11 mouse cellular contexts compared by ENCODE assay signal in genomic region chr17:28391568-28392432, GRCm38 (mm10). TPM values are rescaled to one million over a fixed set of nuclear protein-coding genes. Genes with fewer than 3 reads are reported as not detected.
DNase-seq lines count a peak whose midpoint lies in the region; ATAC-seq lines count a peak whose summit lies in the region.
"Had no signal": no experiment of that assay in that cellular context is flagged by ENCODE, and none has a peak within 500 bp of the region (broad histone marks: within the 10 kb centered on the region; RNA-seq: fewer than 3 reads in every experiment).

No protein-coding gene starts in this region.

- H3K27me3 ChIP-seq in forebrain, embryonic 10.5 days (ENCODE audit: poor library complexity, severe bottlenecking), result peaks cover 33% of the 10 kb centered on the region
- peaks cover 6% of the 10 kb centered on the region; the same call in 1 of the 2 replicates for H3K27me3 ChIP-seq in forebrain, embryonic 16.5 days (replicated peaks; ENCODE audit: control insufficient read depth, insufficient read depth, low read length)
- H3K27me3 ChIP-seq in lung, embryonic 15.5 days, result peaks cover 18% of the 10 kb centered on the region
- H3K27me3 ChIP-seq in intestine, embryonic 14.5 days (replicated peaks; ENCODE audit: control insufficient read depth, insufficient read depth, low read length), result peaks cover 3% of the 10 kb centered on the region; the same call in 1 of the 2 replicates

- H3K27ac ChIP-seq in forebrain, embryonic 10.5 days, result 0 out of 2 replicates have a peak overlapping the region, but pooled peaks have one; percentile 25
- no peak overlapping the region for H3K27ac ChIP-seq in forebrain, embryonic 16.5 days (ENCODE audit: low read length)
- no peak overlapping the region for H3K27ac ChIP-seq in lung, embryonic 15.5 days
- H3K27ac ChIP-seq in intestine, embryonic 14.5 days (ENCODE audit: low read depth), result no peak overlapping the region

- no peak for DNase-seq in forebrain, embryonic 10.5 days (ENCODE audit: extremely low spot score, low spot score)
- DNase-seq in lung, postnatal 36 days, result no peak
- no peak for DNase-seq in intestine, embryonic 14.5 days (ENCODE audit: low spot score)
- no peak for DNase-seq in right cerebral cortex, postnatal 10 days (ENCODE audit: low spot score in 2 of 2)
- DNase-seq in layer of hippocampus, adult 11-12 months (ENCODE audit: low spot score), result no peak
- DNase-seq: kidney, postnatal 25 days had no signal

- H3K9ac ChIP-seq in forebrain, embryonic 16.5 days (replicated peaks; ENCODE audit: low read depth, low read length), result no peak overlapping the region
- H3K9ac ChIP-seq in lung, embryonic 15.5 days, result no peak overlapping the region
- no peak overlapping the region for H3K9ac ChIP-seq in intestine, embryonic 14.5 days (ENCODE audit: low read length)

- H3K36me3 ChIP-seq in forebrain, embryonic 10.5 days (replicated peaks), result no peaks in the 10 kb centered on the region
- H3K36me3 ChIP-seq in forebrain, embryonic 16.5 days (ENCODE audit: control insufficient read depth, insufficient read depth), result no peaks in the 10 kb centered on the region
- H3K36me3 ChIP-seq in lung, embryonic 15.5 days, result no peaks in the 10 kb centered on the region
- H3K36me3 ChIP-seq in intestine, embryonic 14.5 days (ENCODE audit: control insufficient read depth, insufficient read depth, low read length), result no peaks in the 10 kb centered on the region

- H3K4me3 ChIP-seq in forebrain, embryonic 10.5 days, result peak overlapping the region; percentile 11; the same call in 1 of the 2 replicates
- no peak overlapping the region for H3K4me3 ChIP-seq in forebrain, embryonic 16.5 days (replicated peaks; ENCODE audit: low read length)
- no peak overlapping the region for H3K4me3 ChIP-seq in lung, embryonic 15.5 days
- H3K4me3 ChIP-seq in intestine, embryonic 14.5 days (ENCODE audit: low read depth, low read length), result no peak overlapping the region

- WGBS in forebrain, embryonic 10.5 days, result 7% methylated on average over 21 of the region's 25 CpGs
- 14% methylated on average over 21 of the region's 25 CpGs for WGBS in forebrain, embryonic 16.5 days
- WGBS in lung, embryonic 15.5 days, result 6% methylated on average over 23 of the region's 25 CpGs
- 11% methylated on average over 23 of the region's 25 CpGs for WGBS in intestine, embryonic 14.5 days

- no peak for ATAC-seq in forebrain, embryonic 16.5 days
- no peak for ATAC-seq in lung, embryonic 15.5 days (ENCODE audit: borderline replicate concordance, extremely low read depth, low FRiP score, low TSS enrichment)
- ATAC-seq in intestine, embryonic 14.5 days (replicated peaks; ENCODE audit: low FRiP score, low TSS enrichment, low read depth), result no peak
- peak; percentile 26; the same call in 1 of the 2 replicates for ATAC-seq in megakaryocyte-erythroid progenitor cell, adult 5-6 weeks (replicated peaks; ENCODE audit: low FRiP score, low TSS enrichment, poor library complexity, severe bottlenecking)

- no peak overlapping the region for H3K4me2 ChIP-seq in forebrain, embryonic 16.5 days (ENCODE audit: low read length)
- H3K4me2 ChIP-seq in lung, embryonic 15.5 days, result peak overlapping the region; percentile 36
- H3K4me2 ChIP-seq in intestine, embryonic 14.5 days (ENCODE audit: low read length), result peak overlapping the region; percentile 20

- H3K9me3 ChIP-seq in forebrain, embryonic 10.5 days, result no peaks in the 10 kb centered on the region
- H3K9me3 ChIP-seq in forebrain, embryonic 16.5 days (ENCODE audit: control insufficient read depth, low read length), result no peaks in the 10 kb centered on the region
- H3K9me3 ChIP-seq in lung, embryonic 15.5 days, result no peaks in the 10 kb centered on the region
- H3K9me3 ChIP-seq in intestine, embryonic 14.5 days (ENCODE audit: control insufficient read depth, low read length), result no peaks in the 10 kb centered on the region

- peaks cover 14% of the 10 kb centered on the region for H3K4me1 ChIP-seq in forebrain, embryonic 10.5 days
- no peaks in the 10 kb centered on the region; the same call in 1 of the 2 replicates for H3K4me1 ChIP-seq in forebrain, embryonic 16.5 days (replicated peaks; ENCODE audit: control insufficient read depth, insufficient read depth, low read length)
- 0 out of 2 replicates have a peak, but pooled peaks cover 11% of the 10 kb centered on the region for H3K4me1 ChIP-seq in lung, embryonic 15.5 days
- peaks cover 2% of the 10 kb centered on the region; the same call in 1 of the 2 replicates for H3K4me1 ChIP-seq in intestine, embryonic 14.5 days (replicated peaks; ENCODE audit: control insufficient read depth, insufficient read depth, low read length)

RNA-seq across cellular contexts. Expression of gene Tulp1, which starts 26.8 kb away (rescaled TPM):
- 3.5 and 3.8 TPM in 2 replicates for polyA plus RNA-seq in forebrain, embryonic 10.5 days (2016; fragmentation: Nextera tagmentation; extraction: Ambion mirVana)
- 1.5 and 1.7 TPM in 2 replicates for polyA plus RNA-seq in forebrain, embryonic 16.5 days (2015; fragmentation: Nextera tagmentation; extraction: Ambion mirVana)
- polyA plus RNA-seq in lung, embryonic 15.5 days (2015; fragmentation: Nextera tagmentation; extraction: Ambion mirVana), result 6.0 and 6.2 TPM in 2 replicates
- polyA plus RNA-seq in intestine, embryonic 14.5 days (2014; fragmentation: Nextera tagmentation; extraction: Ambion mirVana), result 3.7 and 4.0 TPM in 2 replicates
- not detected in 2 replicates for total RNA-seq in megakaryocyte-erythroid progenitor cell, adult 5-6 weeks (2014; fragmentation: Nextera tagmentation)
- total RNA-seq in megakaryocyte-erythroid progenitor cell, adult 5-6 weeks (2017), result 0.99 TPM in 1 of 2 replicates, not detected in the other
- total RNA-seq: adrenal gland, adult 18-20 months had no signal
- polyA plus RNA-seq: cortical plate, adult 2 months had no signal

RNA-seq across cellular contexts. Expression of gene Tead3, which starts 41.2 kb away (rescaled TPM):
- 5.2 and 5.5 TPM in 2 replicates for polyA plus RNA-seq in forebrain, embryonic 10.5 days (2016; fragmentation: Nextera tagmentation; extraction: Ambion mirVana)
- 1.5 and 1.8 TPM in 2 replicates for polyA plus RNA-seq in forebrain, embryonic 16.5 days (2015; fragmentation: Nextera tagmentation; extraction: Ambion mirVana)
- 10.9 and 11.5 TPM in 2 replicates for polyA plus RNA-seq in lung, embryonic 15.5 days (2015; fragmentation: Nextera tagmentation; extraction: Ambion mirVana)
- 12.0 and 13.3 TPM in 2 replicates for polyA plus RNA-seq in intestine, embryonic 14.5 days (2014; fragmentation: Nextera tagmentation; extraction: Ambion mirVana)
- total RNA-seq in megakaryocyte-erythroid progenitor cell, adult 5-6 weeks (2014; fragmentation: Nextera tagmentation), result 0.20 and 0.37 TPM in 2 replicates
- 0.30 TPM in 1 of 2 replicates, not detected in the other for total RNA-seq in megakaryocyte-erythroid progenitor cell, adult 5-6 weeks (2017)
